Mouse (Mus musculus) lung, embryonic 14.5 days (tissue): ENCODE results near the gene Prrg2. TPM values are rescaled to one million over a fixed set of nuclear protein-coding genes. Genes with fewer than 3 reads are reported as not detected.

Experiments
- ATAC-seq: fragments of 200-750 bp; cut with Nextera tagmentation; 2 replicates; pipeline ENCODE4 v1.8.0; 2017; ENCODE audit warnings: mild to moderate bottlenecking, moderate TSS enrichment, moderate library complexity; ENCODE audit not compliant: insufficient read depth
- DNase-seq: peaks from one replicate; pipeline ENCODE4 v3.0.0-alpha.2; 2015
- H3K27ac ChIP-seq: fragments of 300-500 bp; sonication (generic); 2 replicates; pipeline ENCODE4 v1.5.1; 2014; ENCODE audit warnings: low read depth, mild to moderate bottlenecking, moderate library complexity
- H3K27me3 ChIP-seq: fragments of 300-500 bp; sonication (generic); 2 replicates; pipeline ENCODE4 v1.6.1; 2014; ENCODE audit warnings: low read length, control low read depth; ENCODE audit not compliant: insufficient read depth
- H3K36me3 ChIP-seq: fragments of 300-500 bp; sonication (generic); 2 replicates; pipeline ENCODE4 v1.6.1; 2014; ENCODE audit warnings: control low read depth; ENCODE audit not compliant: insufficient read depth
- H3K4me1 ChIP-seq: fragments of 300-500 bp; sonication (generic); 2 replicates; pipeline ENCODE4 v1.6.1; 2014; ENCODE audit warnings: antibody characterized with exemption, control low read depth; ENCODE audit not compliant: insufficient read depth
- H3K4me2 ChIP-seq: fragments of 300-500 bp; sonication (generic); 2 replicates; pipeline ENCODE4 v1.6.1; 2014; ENCODE audit warnings: mild to moderate bottlenecking
- H3K4me3 ChIP-seq: fragments of 300-500 bp; sonication (generic); 2 replicates; pipeline ENCODE4 v1.5.1; 2014; ENCODE audit warnings: low read depth, low read length
- H3K9ac ChIP-seq: fragments of 300-500 bp; sonication (generic); 2 replicates; pipeline ENCODE4 v1.6.1; 2014
- H3K9me3 ChIP-seq: fragments of 300-500 bp; sonication (generic); 2 replicates; pipeline ENCODE4 v1.6.1; 2016; ENCODE audit warnings: low read depth, low read length, control low read depth
- CTCF ChIP-seq: IDR thresholded peaks from 2 replicates; pipeline ENCODE4 v1.5.1; 2016; ENCODE audit warnings: antibody characterized with exemption, low read depth
- WGBS: fragments of 180-500 bp; shearing (Covaris S2); extraction: QIAGEN DNeasy Blood & Tissue Kit; methylation state at CpG from one replicate; pipeline ENCODE4 v1.1.7; 2014; 5-methylcytosine and 5-hydroxymethylcytosine counted together
- polyA plus RNA-seq: library from polyadenylated mRNA; unstranded; fragments of >200 nt; fragmentation: Nextera tagmentation; extraction: Ambion mirVana; gene quantifications from 2 replicates; pipeline ENCODE4 v1.2.1, GENCODE M21; 2014

Prrg2 gene
- polyA plus RNA-seq, 1 experiment from 2014 or later = 19.2 TPM

- DNase-seq = no peak
- ATAC-seq = no peak
- no peak for TF ChIP-seq CTCF
- H3K4me1 ChIP-seq = 0 out of 2 replicates have a peak, but pooled peaks cover 3% of the 10 kb centered on the region
- no peak overlapping the region for H3K27ac ChIP-seq
- H3K9ac ChIP-seq = no peak overlapping the region
- 94% methylated on average over 26 of the region's 26 CpGs for WGBS
- H3K9me3 ChIP-seq = no peaks in the 10 kb centered on the region
- peaks cover 88% of the 10 kb centered on the region for H3K36me3 ChIP-seq
- no peaks in the 10 kb centered on the region for H3K27me3 ChIP-seq
- no peak overlapping the region for H3K4me3 ChIP-seq
- H3K4me2 ChIP-seq = no peak overlapping the region
These were observed 15.6 kb downstream of the Prrg2 start for GRCm38 (mm10) chr7:45046853-45047350.

DNA sequence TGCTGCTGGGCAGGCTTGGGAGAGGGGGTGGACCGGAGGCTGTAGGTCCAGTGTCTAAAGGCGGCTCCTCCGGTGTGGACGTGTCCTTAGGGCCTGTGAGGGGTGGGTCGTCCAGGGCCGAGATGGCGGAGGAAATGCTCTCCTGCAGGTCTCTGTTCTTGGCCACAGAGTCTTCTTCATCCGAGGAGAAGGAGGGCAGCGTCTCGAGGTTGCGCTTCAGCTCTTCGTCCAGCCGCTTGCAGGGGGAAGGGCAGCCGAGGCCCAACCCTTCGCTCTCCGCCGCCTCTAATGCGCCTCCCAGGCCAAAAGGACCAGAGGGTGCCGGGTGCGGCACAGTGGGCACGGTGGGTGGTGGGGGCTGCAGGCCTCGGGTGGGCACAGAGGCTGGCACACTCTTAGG, 16.7 kb downstream of the Prrg2 start:
- no peak overlapping the region for H3K9ac ChIP-seq
- H3K36me3 ChIP-seq = peaks cover 99% of the 10 kb centered on the region
- H3K4me2 ChIP-seq = no peak overlapping the region
- DNase-seq (no peak), ATAC-seq (no peak)
- H3K27ac ChIP-seq = no peak overlapping the region
- no peaks in the 10 kb centered on the region for H3K9me3 ChIP-seq
- H3K4me1 ChIP-seq = no peaks in the 10 kb centered on the region
- no peak for TF ChIP-seq CTCF
- 92% methylated on average over 22 of the region's 22 CpGs for WGBS
- no peaks in the 10 kb centered on the region for H3K27me3 ChIP-seq
- H3K4me3 ChIP-seq = no peak overlapping the region

DNA sequence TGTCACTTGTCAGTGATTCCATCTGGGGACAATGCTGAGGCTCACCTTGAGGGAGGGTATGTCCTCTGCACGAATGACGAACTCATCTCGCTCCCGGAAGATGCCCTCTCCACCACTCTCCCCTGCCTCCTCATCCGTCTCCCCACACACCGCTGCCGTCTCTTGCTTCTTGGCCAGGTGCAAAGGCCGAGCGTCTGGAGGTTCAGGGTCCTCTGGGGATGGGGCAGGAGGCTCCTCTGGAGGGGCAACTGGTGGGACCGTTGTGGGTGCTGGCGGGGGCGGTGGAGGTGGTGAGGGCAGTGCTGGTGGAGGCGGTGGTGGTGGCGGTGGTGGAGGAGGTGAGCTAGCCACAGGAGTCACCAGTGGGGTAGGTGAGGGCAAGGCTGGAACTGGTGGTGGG, 19.2 kb downstream of the Prrg2 start:
- TF ChIP-seq CTCF = no peak
- WGBS = 89% methylated on average over 14 of the region's 14 CpGs
- no peaks in the 10 kb centered on the region for H3K9me3 ChIP-seq
- ATAC-seq (no peak), DNase-seq (no peak)
- H3K36me3 ChIP-seq = peaks cover 99% of the 10 kb centered on the region
- no peak overlapping the region for H3K4me3 ChIP-seq
- no peak overlapping the region for H3K9ac ChIP-seq
- no peak overlapping the region for H3K4me2 ChIP-seq
- no peaks in the 10 kb centered on the region for H3K27me3 ChIP-seq
- no peaks in the 10 kb centered on the region for H3K4me1 ChIP-seq
- H3K27ac ChIP-seq = no peak overlapping the region

DNA sequence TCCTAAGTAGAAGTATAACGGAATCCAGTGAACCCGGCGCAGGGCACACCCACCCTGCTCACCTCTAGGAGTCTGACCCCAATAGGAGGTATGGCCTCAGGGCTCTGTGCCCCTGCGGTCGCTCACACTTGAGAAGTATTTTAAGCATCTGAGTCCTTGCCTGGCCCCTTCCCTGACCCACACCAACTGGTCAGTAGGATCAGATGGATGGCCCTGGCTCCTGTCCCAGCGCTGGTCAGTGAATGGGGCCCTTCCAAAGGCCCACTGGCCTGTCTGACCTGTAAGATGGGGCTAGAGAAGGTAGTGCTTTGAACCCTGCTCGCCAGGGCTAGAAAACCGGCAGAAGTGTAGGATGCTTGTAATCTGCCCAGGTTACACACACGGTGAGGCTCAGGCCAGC, 21.6 kb downstream of the Prrg2 start:
- no peaks in the 10 kb centered on the region for H3K9me3 ChIP-seq
- no peak overlapping the region for H3K9ac ChIP-seq
- peaks cover 99% of the 10 kb centered on the region for H3K36me3 ChIP-seq
- H3K4me3 ChIP-seq = no peak overlapping the region
- H3K4me1 ChIP-seq = no peaks in the 10 kb centered on the region
- no peaks in the 10 kb centered on the region for H3K27me3 ChIP-seq
- DNase-seq = no peak
- 91% methylated on average over 9 of the region's 9 CpGs for WGBS
- no peak for ATAC-seq
- TF ChIP-seq CTCF = no peak
- no peak overlapping the region for H3K4me2 ChIP-seq
- H3K27ac ChIP-seq = no peak overlapping the region

DNA sequence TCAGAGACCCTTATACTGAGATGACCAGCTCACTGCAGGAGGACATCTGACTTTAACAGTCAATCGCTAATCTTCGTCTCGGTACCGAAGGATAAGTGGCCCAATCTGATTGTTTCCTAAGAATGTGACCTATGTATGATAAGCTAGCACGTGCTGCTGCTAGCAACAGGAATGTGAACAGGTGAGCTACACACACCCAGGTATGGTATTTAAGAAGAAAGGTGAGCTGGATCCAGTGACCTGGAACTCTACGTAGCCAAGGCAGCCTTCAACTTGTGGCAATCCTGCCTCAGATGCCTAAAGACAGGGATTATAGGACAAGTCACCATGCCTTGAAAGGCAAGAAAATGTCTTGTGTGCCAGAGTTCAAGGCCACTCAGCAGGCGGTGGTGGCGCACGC, 24.1 kb downstream of the Prrg2 start:
- Histone ChIP-seq H3K4me2 (no peak overlapping the region), H3K9ac (no peak overlapping the region), H3K9me3 (no peaks in the 10 kb centered on the region), H3K27me3 (no peaks in the 10 kb centered on the region), H3K4me3 (no peak overlapping the region), H3K27ac (no peak overlapping the region), H3K36me3 (peaks cover 99% of the 10 kb centered on the region), H3K4me1 (no peaks in the 10 kb centered on the region)
- WGBS = 91% methylated on average over 9 of the region's 9 CpGs
- no peak for DNase-seq
- no peak for ATAC-seq
- no peak for TF ChIP-seq CTCF

DNA sequence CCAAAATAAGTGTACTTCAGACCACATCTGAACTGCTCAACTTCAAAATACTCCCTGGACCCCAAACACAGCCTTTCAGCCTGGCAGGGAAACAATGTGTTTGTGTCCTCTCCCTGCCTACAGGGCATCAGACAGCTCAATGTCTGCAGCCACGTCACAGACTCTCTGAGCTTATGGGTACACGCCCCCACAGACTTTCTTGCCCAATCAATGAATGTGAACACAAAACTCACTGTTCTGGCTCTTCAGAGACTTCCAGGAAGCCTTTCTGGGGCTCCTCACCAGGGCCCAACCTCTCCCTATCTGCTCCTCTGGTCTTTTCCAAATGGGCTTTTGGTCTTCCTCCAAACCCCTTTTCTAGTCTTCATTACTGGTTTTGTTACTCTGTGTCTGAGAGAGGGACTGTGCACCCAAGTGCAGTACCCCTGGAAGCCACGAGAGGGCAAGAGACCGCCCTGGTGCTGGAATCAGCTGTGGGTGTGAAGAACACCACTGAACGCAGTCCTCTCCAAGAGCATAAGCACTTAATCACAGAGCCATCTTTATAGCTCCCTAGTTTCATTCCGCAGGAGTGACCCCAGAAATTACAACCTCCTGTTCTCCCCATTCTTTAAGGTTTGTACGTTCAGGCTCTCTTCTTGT, 24.6 kb downstream of the Prrg2 start:
- Histone ChIP-seq H3K36me3 (peaks cover 99% of the 10 kb centered on the region), H3K27ac (no peak overlapping the region), H3K9me3 (no peaks in the 10 kb centered on the region), H3K9ac (no peak overlapping the region), H3K4me1 (no peaks in the 10 kb centered on the region), H3K4me3 (no peak overlapping the region), H3K4me2 (no peak overlapping the region), H3K27me3 (no peaks in the 10 kb centered on the region)
- DNase-seq = peak; percentile 68
- peak; percentile 81 for TF ChIP-seq CTCF
- WGBS = 65% methylated on average over 7 of the region's 7 CpGs
- no peak for ATAC-seq

- peaks cover 99% of the 10 kb centered on the region for H3K36me3 ChIP-seq
- DNase-seq = no peak
- H3K4me3 ChIP-seq = no peak overlapping the region
- H3K4me1 ChIP-seq = no peaks in the 10 kb centered on the region
- H3K4me2 ChIP-seq = no peak overlapping the region
- H3K27me3 ChIP-seq = no peaks in the 10 kb centered on the region
- WGBS = 71% methylated on average over 11 of the region's 11 CpGs
- no peak overlapping the region for H3K9ac ChIP-seq
- H3K9me3 ChIP-seq = no peaks in the 10 kb centered on the region
- H3K27ac ChIP-seq = no peak overlapping the region
- no peak for ATAC-seq
- no peak for TF ChIP-seq CTCF
These were observed 25.8 kb downstream of the Prrg2 start for GRCm38 (mm10) chr7:45036702-45037101.
